Mouse (Mus musculus) ovary, adult 18-20 months (tissue): ENCODE results near the gene Gucy2g.
A peak's percentile ranks its signal among the peaks of the same experiment; 100 is the strongest.

Experiments used
- DNase-seq: peaks from one replicate; pipeline ENCODE4 v3.0.0; 2022; ENCODE audit warnings: low spot score, mixed read lengths

Gene Gucy2g

GRCm38 (mm10) chr19:55241186-55241645 is at the start of gene Gucy2g:
Gucy2g (minus strand) TSS chr19:55241236.
- DNase-seq: no peak

DNA sequence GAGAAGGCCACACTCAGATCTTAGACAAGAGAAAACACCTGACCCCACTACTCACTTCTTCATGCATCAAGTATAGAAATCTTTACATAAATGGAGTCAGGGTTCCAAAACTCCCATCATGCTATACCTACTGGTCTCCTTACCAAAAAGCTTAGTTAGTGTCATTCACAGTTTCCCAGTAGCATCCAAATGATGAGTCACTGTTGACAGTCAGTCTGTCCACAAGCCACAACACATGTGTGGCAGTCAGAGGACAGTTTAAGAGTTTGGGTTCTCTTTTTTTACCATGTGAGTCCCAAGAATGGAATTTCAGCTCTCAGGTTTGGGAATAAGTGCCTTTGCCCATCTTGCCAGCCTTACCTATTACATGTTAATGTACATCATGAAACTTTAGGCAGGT is 47.9 kb upstream of the Gucy2g start:
- DNase-seq: no peak

GRCm38 (mm10) chr19:55286034-55286433 is 45.0 kb upstream of the Gucy2g start:
- DNase-seq: no peak

- DNase-seq: no peak
Measured at GRCm38 (mm10) chr19:55284093-55284492, 43.1 kb upstream of the Gucy2g start.

DNA sequence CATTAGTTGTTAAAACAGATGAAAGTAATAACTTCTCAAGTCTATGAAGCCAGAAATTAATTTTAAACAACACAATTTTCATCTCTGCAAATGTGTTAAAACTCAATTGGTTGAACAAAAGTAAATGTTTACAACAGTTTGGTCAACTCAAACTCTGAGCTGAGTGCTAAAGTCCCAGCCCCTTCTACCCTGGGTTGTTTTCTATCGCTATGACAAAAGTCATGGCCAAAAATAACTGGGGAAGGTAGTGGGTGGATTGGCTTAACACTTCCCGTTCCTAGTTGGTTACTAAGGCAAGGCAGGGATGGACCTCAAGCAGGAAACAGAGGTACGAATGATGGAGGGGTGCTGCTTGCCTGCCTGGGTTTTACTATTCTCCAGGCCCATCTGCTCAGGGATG is 35.7 kb upstream of the Gucy2g start:
- no peak for DNase-seq

GRCm38 (mm10) chr19:55276100-55276499 is 35.1 kb upstream of the Gucy2g start:
- DNase-seq: no peak

DNA sequence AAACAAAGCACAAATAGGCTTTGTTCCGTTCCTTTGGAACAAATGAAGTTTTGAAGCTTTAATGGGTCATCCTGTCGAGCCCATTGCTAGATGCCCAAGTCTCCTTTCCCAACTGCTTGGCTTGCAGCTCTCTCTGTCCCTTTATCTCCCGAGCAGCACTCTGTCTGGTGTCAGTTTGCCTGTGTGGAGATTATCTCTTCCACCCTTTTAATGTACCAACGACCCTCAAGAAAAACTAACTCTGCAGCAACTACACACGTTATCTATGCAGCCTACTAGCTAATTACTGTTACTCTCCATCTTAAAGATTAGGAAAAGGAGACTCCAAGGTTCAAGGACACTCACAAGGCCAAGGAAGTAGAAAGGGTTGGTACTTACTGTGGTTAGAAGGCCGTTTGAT is 32.3 kb upstream of the Gucy2g start:
- no peak for DNase-seq

GRCm38 (mm10) chr19:55271448-55271847 is 30.4 kb upstream of the Gucy2g start:
- DNase-seq: no peak

DNA sequence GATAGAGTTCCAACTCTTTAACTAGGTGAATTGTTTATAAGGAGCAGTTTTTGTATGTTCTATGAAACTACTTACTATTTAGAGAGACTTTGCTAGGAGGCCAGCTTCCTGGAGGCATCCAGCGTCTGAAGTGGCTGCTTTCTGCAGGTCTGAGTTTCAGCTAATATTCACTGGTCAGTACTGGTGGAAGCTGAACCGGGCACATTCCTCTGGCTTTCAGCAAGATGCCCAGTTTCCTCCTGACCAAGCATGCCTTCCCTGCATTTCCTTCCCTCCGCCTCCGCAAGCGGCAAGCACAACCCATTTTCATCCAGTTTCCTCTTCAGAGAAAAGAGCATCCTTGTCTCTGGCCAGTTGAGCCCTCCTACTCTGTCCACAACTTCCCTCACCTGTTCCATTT is 28.0 kb upstream of the Gucy2g start:
- no peak for DNase-seq

- DNase-seq: no peak
Measured at GRCm38 (mm10) chr19:55268150-55268549, 27.1 kb upstream of the Gucy2g start.

DNA sequence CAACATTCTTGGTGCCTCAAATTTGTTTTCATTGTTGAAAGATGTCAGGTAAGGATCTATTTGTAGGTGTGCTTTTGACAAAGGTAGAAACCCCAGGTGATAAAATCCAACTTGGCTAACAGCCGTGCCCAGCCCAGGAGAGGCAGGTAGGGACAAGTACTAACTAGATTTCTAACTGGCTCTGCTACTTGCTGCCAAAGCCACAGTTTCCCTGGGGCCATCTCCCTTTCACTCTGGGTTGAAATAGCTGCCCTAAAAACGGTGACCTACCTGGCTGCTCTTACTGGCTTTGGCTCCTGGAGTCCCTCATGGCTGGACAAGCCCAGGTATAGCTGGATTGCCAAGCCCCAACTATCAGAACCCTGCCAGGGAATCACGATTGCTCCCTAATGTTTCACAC is 25.8 kb upstream of the Gucy2g start:
- no peak for DNase-seq

GRCm38 (mm10) chr19:55265269-55265668 is 24.2 kb upstream of the Gucy2g start:
- no peak for DNase-seq

GRCm38 (mm10) chr19:55260389-55261184 is 19.6 kb upstream of the Gucy2g start:
- DNase-seq: no peak

DNA sequence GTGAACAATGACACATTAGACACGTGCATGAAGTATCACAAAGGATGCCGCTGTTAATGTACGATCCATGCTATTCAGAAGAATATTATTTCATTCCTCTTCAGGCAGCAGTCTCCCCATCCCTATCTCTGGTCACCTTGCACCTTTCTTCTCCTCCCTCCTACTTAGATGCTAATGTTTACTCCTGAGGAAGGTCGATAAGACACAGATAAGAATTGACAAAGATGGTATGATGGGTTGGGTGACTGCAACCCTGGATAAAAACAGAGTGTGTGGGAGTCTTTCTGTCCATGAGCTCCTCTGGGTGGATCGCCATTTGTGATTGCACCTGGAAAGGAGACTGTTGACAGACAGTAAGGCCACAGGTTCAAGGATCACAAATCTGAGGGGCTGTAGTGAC is 17.5 kb upstream of the Gucy2g start:
- DNase-seq: no peak

GRCm38 (mm10) chr19:55257656-55258375 is 16.8 kb upstream of the Gucy2g start:
- no peak for DNase-seq

DNA sequence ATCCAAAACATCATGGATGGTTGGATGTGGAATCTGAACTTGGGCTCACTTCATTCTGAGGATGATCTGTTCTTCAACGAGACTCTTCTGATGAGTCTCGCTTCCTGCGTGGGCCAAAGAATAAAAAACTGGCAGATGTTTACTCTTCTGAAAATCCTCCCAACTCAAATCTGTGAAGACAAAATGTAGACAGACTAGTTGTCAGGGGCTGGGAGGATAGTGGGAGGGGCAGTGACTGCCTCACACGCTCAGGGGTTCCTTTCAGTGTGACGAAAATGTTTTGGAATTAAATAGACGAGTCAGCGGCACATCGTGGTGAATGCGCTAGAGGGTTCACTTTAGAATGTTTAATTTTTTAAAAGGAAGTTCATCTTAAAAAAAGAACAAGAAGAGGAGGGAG is 15.1 kb upstream of the Gucy2g start:
- DNase-seq: no peak

DNA sequence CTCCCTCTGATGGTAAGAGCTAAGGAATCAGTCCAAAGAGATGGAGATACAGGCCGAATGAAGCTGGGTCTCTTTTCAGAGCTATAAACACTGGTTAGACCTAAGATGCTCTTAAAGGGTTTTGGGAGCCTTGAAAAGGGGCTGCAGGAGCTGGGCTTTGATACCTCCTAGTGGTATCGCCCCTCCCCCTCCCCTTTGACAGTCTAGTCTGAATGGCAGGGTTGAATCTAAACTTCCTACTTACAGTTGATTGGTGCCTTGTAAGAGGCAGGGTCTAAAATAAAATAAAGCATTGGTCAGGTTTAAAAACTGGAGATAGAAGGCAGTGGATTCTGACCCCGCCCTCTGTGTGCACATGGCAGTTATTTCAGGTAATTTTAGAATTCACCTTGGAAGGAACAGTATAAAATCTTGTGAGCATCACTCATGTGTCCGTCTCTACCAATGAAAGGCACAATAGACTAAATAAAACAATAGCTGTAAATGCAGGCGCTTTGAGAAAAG is 13.5 kb upstream of the Gucy2g start:
- DNase-seq: no peak

DNA sequence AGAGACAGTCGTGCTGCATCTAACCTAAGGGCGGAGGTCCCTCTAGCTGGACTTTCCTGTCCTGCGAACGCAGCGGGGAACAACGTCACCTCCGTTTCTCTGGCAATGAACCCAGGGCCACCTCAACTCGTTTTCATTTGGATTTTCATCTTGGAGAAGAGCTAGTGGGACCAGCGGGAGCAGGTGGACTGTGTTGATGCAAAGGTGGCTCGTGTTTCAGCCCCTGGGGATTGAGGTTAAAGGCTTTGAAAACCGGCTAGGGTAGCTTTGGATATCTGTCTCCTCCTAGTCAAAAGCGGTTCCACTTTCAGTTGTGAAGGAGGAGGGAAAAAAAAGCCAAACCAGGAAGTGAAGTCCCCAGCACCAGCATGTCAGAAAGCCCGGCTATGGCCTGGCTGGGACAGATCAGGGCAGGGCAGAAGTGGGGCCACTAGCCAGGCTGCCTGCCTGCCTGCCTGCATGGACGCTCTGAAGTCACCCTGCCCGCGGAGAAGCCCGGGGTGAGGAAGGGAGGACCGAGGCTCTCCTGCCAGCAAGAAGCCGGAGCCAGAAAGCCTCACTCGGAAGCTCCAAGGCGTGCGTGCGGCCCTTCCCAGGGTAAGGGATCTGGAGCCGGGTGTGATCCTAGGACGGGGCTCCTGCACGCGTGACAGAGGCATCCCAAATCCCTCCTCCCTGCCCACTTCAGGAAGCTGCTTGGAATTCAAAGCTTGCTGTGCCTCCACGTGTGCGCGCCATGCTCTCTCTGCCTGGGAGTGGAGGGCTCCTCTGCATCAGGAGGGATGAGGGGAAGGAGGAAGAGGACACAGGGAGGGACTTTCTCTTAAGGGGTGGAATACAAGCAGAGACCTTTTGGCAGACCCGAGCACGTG is 12.8 kb upstream of the Gucy2g start:
- DNase-seq: peak; percentile 20

DNA sequence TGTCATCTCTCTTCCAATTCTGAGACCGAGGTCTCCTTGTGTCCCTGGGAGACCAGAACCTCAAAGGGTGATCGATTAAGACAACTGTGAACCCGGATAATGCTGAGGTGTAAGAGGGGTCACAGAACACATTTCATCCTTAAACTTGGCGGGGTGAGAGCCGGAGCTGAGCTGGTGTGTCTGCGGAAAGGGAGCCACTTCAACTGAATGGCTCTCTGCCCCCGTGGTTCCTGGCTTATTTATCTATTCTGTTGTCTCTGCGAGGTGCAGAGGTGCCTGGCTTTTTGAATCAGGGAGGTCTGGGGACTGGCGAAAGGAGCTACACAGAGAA is 12.2 kb upstream of the Gucy2g start:
- DNase-seq: no peak

- no peak for DNase-seq
Measured at GRCm38 (mm10) chr19:55251383-55252124, 10.5 kb upstream of the Gucy2g start, which contains the start of gene Acsl5. Acsl5 (plus strand) TSS chr19:55251938.

DNA sequence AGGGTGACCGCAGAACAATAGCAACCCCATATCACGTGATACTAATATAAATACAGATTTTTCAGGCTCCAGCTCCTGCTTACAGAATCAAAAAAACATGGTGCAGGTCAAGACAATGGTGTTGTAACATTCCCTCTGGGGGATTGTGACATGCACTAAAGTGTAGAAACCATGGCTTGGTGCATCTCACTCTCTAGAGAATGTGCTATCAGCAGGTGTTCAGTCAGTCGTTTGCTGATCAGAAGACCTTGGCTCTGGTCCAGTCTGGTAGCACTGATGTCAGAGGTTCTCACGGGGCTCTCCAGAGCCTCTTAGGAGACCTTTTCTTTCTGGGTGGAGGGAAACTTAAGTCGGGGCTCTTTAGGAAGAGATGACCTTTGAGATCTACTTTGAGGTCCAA is 9.4 kb upstream of the Gucy2g start:
- no peak for DNase-seq
